Mouse (Mus musculus) testis, adult 2 months (tissue): ENCODE results near the gene Pklr. TPM values are rescaled to one million over a fixed set of nuclear protein-coding genes. Genes with fewer than 3 reads are reported as not detected.
"Not testable (repeated sequence)": the region's sequence is repeated elsewhere in the genome, so short reads cannot be mapped to it uniquely, and the experiment has no call there.

ENCODE experiments used
- H3K27ac ChIP-seq: fragments of 200-500 bp; 2 replicates; pipeline ENCODE4 v1.5.1; 2012; ENCODE audit warnings: low read depth, low read length; ENCODE audit not compliant: control insufficient read depth, insufficient read depth
- H3K27me3 ChIP-seq: fragments of 200-500 bp; 2 replicates; pipeline ENCODE4 v1.6.1; 2012; ENCODE audit warnings: mild to moderate bottlenecking, low read length, moderate library complexity; ENCODE audit not compliant: control insufficient read depth, insufficient read depth
- H3K36me3 ChIP-seq: fragments of 200-500 bp; 2 replicates; pipeline ENCODE4 v1.6.1; 2012; ENCODE audit warnings: mild to moderate bottlenecking, low read length; ENCODE audit not compliant: control insufficient read depth, insufficient read depth
- H3K4me1 ChIP-seq: fragments of 200-500 bp; 2 replicates; pipeline ENCODE4 v1.6.1; 2012; ENCODE audit warnings: low read length; ENCODE audit not compliant: control insufficient read depth, insufficient read depth
- H3K4me3 ChIP-seq: fragments of 200-500 bp; 2 replicates; pipeline ENCODE4 v1.5.1; 2012; ENCODE audit warnings: low read depth, mild to moderate bottlenecking, low read length, moderate library complexity, mixed read lengths; ENCODE audit not compliant: control insufficient read depth
- CTCF ChIP-seq: fragments of 200-500 bp; IDR thresholded peaks from 2 replicates; pipeline ENCODE4 v1.5.1; 2012; ENCODE audit warnings: low read depth, mild to moderate bottlenecking, inconsistent platforms, low read length, moderate library complexity; ENCODE audit not compliant: control insufficient read depth, insufficient read depth, insufficient replicate concordance
- POLR2A ChIP-seq: fragments of 200-500 bp; IDR thresholded peaks from 2 replicates; pipeline ENCODE4 v1.6.1; 2012; ENCODE audit warnings: low read depth, mild to moderate bottlenecking, inconsistent platforms, low read length, moderate library complexity; ENCODE audit not compliant: control insufficient read depth
- polyA plus RNA-seq: library from polyadenylated mRNA; depleted of rRNA; stranded (reverse); fragments of >200 nt; gene quantifications from 2 replicates; pipeline ENCODE4 v1.2.3, GENCODE M21; 2012

Pklr gene
- polyA plus RNA-seq, 1 experiment = not detected

- H3K36me3 ChIP-seq = no peaks in the 10 kb centered on the region
- no peak within 1 kb of the TSS for H3K27ac ChIP-seq
Observed at GRCm38 (mm10) chr3:89159616-89160344, 23.8 kb downstream of the Pklr start, which contains the start of gene Hcn3. Gene Hcn3 (minus strand): TSS chr3:89160196.

GRCm38 (mm10) chr3:89161207-89161606, 25.3 kb downstream of the Pklr start:
- H3K4me3 ChIP-seq, H3K36me3 ChIP-seq, H3K27me3 ChIP-seq, H3K27ac ChIP-seq: not testable (repeated sequence)
- peaks cover 18% of the 10 kb centered on the region for H3K4me1 ChIP-seq

More at GRCm38 (mm10) chr3:89159616-89160344, 23.8 kb downstream of the Pklr start, which contains the start of gene Hcn3:
- Histone ChIP-seq H3K27me3 (no peaks in the 10 kb centered on the region), H3K4me1 (peaks cover 13% of the 10 kb centered on the region), H3K4me3 (peak within 1 kb of the TSS; percentile 69)
- TF ChIP-seq CTCF (peak; percentile 34; the same call in 1 of the 2 replicates), POLR2A (no peak; the same call in 1 of the 2 replicates)

- no peaks in the 10 kb centered on the region for H3K36me3 ChIP-seq
- peaks cover 18% of the 10 kb centered on the region for H3K4me1 ChIP-seq
- no peak for TF ChIP-seq CTCF
- no peak for TF ChIP-seq POLR2A
- H3K4me3 ChIP-seq = no peak overlapping the region
- no peaks in the 10 kb centered on the region for H3K27me3 ChIP-seq
- H3K27ac ChIP-seq = no peak overlapping the region
Observed at GRCm38 (mm10) chr3:89161786-89162185, 25.8 kb downstream of the Pklr start.

- no peak overlapping the region for H3K27ac ChIP-seq
- peaks cover 1% of the 10 kb centered on the region; the same call in 1 of the 2 replicates for H3K36me3 ChIP-seq
- TF ChIP-seq POLR2A (no peak), CTCF (no peak)
- H3K4me1 ChIP-seq = peaks cover 18% of the 10 kb centered on the region
- no peaks in the 10 kb centered on the region for H3K27me3 ChIP-seq
- no peak overlapping the region for H3K4me3 ChIP-seq
Observed at GRCm38 (mm10) chr3:89163123-89163522, 27.2 kb downstream of the Pklr start.

GRCm38 (mm10) chr3:89163643-89164245, 27.8 kb downstream of the Pklr start:
- Histone ChIP-seq H3K4me3 (no peak overlapping the region; the same call in 1 of the 2 replicates), H3K27ac (no peak overlapping the region; the same call in 1 of the 2 replicates), H3K4me1 (peaks cover 18% of the 10 kb centered on the region), H3K36me3 (peaks cover 5% of the 10 kb centered on the region), H3K27me3 (no peaks in the 10 kb centered on the region)
- TF ChIP-seq POLR2A (no peak), CTCF (no peak)

GRCm38 (mm10) chr3:89164506-89165267, 28.7 kb downstream of the Pklr start, which contains the start of gene Clk2:
Gene Clk2 (plus strand): TSS chr3:89164795.
- H3K4me1 ChIP-seq = peaks cover 10% of the 10 kb centered on the region
- peak; percentile 79 for TF ChIP-seq POLR2A
- TF ChIP-seq CTCF = no peak
- peaks cover 8% of the 10 kb centered on the region for H3K36me3 ChIP-seq
- H3K27ac ChIP-seq = peak within 1 kb of the TSS; percentile 95
- H3K27me3 ChIP-seq = no peaks in the 10 kb centered on the region
- peak within 1 kb of the TSS; percentile 95 for H3K4me3 ChIP-seq

- peaks cover 9% of the 10 kb centered on the region for H3K4me1 ChIP-seq
- peak overlapping the region; percentile 95 for H3K4me3 ChIP-seq
- TF ChIP-seq CTCF (no peak), POLR2A (no peak)
- peak overlapping the region; percentile 95 for H3K27ac ChIP-seq
- no peaks in the 10 kb centered on the region for H3K27me3 ChIP-seq
- peaks cover 8% of the 10 kb centered on the region for H3K36me3 ChIP-seq
Observed at GRCm38 (mm10) chr3:89165268-89165870, 29.4 kb downstream of the Pklr start.
